Mouse (Mus musculus): ENCODE measurements around the gene Gpi1.

DNA sequence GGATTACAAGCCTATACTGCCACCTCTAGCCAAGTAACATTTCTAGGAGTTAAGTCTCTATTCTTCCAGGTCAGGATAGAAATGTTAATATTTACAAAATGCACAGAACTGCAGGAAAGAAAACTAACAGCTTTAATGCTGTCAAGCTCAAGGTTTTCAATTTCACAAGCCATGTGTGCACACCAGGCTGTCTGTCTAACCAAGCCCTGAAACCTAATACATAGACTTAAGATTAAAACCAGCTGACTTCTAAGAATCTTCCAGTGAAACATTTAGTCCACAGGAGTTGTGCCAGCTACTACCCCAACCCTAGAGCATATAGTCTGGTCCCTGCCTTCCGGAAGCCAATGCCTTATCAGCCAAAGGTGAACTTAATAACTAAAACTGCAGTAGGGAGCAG, 28.3 kb upstream of the Gpi1 start:
- no peak for TF ChIP-seq ZC3H11A (IDR thresholded peaks at IDR 0.05; ENCODE audit: borderline replicate concordance, low read depth, low read length)
- no peak for TF ChIP-seq HCFC1 (IDR thresholded peaks at IDR 0.05; ENCODE audit: borderline replicate concordance, insufficient read depth, low read length)
- TF ChIP-seq MAFK (IDR thresholded peaks at IDR 0.05; ENCODE audit: insufficient read depth, low read depth, low read length) = no peak
- TF ChIP-seq CHD2 (IDR thresholded peaks at IDR 0.05; ENCODE audit: low read depth, low read length) = no peak
- no peak for TF ChIP-seq ZNF384 (IDR thresholded peaks at IDR 0.05; ENCODE audit: low read depth, low read length)
